Mouse (Mus musculus): ENCODE data around the gene Agbl5. TPM values are rescaled to one million over a fixed set of nuclear protein-coding genes. Genes with fewer than 3 reads are reported as not detected.

Agbl5 gene
- polyA plus RNA-seq, 1 experiment from 2014 or later: 25.3 TPM

- DNase-seq (ENCODE audit: low spot score) (peak; percentile 22), ATAC-seq (ENCODE audit: insufficient read depth, low FRiP score, low TSS enrichment) (no peak)
- H3K36me3 ChIP-seq (ENCODE audit: control insufficient read depth, insufficient read depth, low read length): peaks cover 4% of the 10 kb centered on the region; the same call in 1 of the 2 replicates
- WGBS: 77% methylated on average over 7 of the region's 7 CpGs
- H3K4me1 ChIP-seq (ENCODE audit: control insufficient read depth, insufficient read depth, low read length): peaks cover 15% of the 10 kb centered on the region
- peak overlapping the region; percentile 52 for H3K4me2 ChIP-seq (ENCODE audit: low read depth)
- peak overlapping the region; percentile 35 for H3K9ac ChIP-seq (ENCODE audit: low read length)
- no peaks in the 10 kb centered on the region for H3K9me3 ChIP-seq (ENCODE audit: control insufficient read depth, low read length)
- peak overlapping the region; percentile 33 for H3K4me3 ChIP-seq (ENCODE audit: low read depth, low read length)
- H3K27me3 ChIP-seq (ENCODE audit: control insufficient read depth, insufficient read depth, low read length): no peaks in the 10 kb centered on the region
- peak overlapping the region; percentile 87 for H3K27ac ChIP-seq (ENCODE audit: low read depth, low read length)
Observed at GRCm38 (mm10) chr5:30914101-30914635, 25.7 kb downstream of the Agbl5 start.

DNA sequence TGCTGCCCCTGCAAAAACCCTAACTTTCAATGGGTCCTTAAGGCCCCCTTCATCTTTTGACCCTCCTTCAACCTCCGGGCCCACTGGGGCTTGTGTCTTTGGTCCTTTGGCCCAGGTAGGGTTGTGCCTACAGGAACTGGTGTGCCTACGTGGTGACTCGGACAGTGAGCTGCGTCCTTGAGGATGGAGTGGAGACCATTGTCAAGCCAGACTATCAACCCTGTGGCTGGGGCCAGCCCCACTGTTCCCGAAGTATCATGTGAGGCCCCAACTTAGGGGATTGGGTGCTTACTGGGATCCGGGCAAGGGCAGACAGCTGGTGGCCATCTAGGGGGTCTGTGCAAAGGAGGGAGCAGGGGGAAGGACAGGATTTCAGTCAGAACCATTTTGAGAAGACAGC lies 26.4 kb downstream of the Agbl5 start:
- 71% methylated on average over 6 of the region's 6 CpGs for WGBS
- Histone ChIP-seq H3K4me3 (ENCODE audit: low read depth, low read length) (peak overlapping the region; percentile 33), H3K27ac (ENCODE audit: low read depth, low read length) (no peak overlapping the region; the same call in 1 of the 2 replicates), H3K9me3 (ENCODE audit: control insufficient read depth, low read length) (no peaks in the 10 kb centered on the region), H3K36me3 (ENCODE audit: control insufficient read depth, insufficient read depth, low read length) (peaks cover 4% of the 10 kb centered on the region; the same call in 1 of the 2 replicates), H3K4me1 (ENCODE audit: control insufficient read depth, insufficient read depth, low read length) (peaks cover 15% of the 10 kb centered on the region), H3K9ac (ENCODE audit: low read length) (no peak overlapping the region), H3K4me2 (ENCODE audit: low read depth) (peak overlapping the region; percentile 52), H3K27me3 (ENCODE audit: control insufficient read depth, insufficient read depth, low read length) (no peaks in the 10 kb centered on the region)
- DNase-seq (ENCODE audit: low spot score) (no peak), ATAC-seq (ENCODE audit: insufficient read depth, low FRiP score, low TSS enrichment) (no peak)

- Histone ChIP-seq H3K9ac (ENCODE audit: low read length) (0 out of 2 replicates have a peak overlapping the region, but pooled peaks have one; percentile 30), H3K27ac (ENCODE audit: low read depth, low read length) (no peak overlapping the region; the same call in 1 of the 2 replicates), H3K27me3 (ENCODE audit: control insufficient read depth, insufficient read depth, low read length) (no peaks in the 10 kb centered on the region), H3K4me1 (ENCODE audit: control insufficient read depth, insufficient read depth, low read length) (peaks cover 15% of the 10 kb centered on the region), H3K36me3 (ENCODE audit: control insufficient read depth, insufficient read depth, low read length) (peaks cover 4% of the 10 kb centered on the region; the same call in 1 of the 2 replicates), H3K9me3 (ENCODE audit: control insufficient read depth, low read length) (no peaks in the 10 kb centered on the region), H3K4me2 (ENCODE audit: low read depth) (peak overlapping the region; percentile 52), H3K4me3 (ENCODE audit: low read depth, low read length) (peak overlapping the region; percentile 33; the same call in 1 of the 2 replicates)
- ATAC-seq (ENCODE audit: insufficient read depth, low FRiP score, low TSS enrichment) (peak; percentile 54), DNase-seq (ENCODE audit: low spot score) (no peak)
- 73% methylated on average over 9 of the region's 9 CpGs for WGBS
Observed at GRCm38 (mm10) chr5:30915456-30915855, 27.0 kb downstream of the Agbl5 start.

- DNase-seq (ENCODE audit: low spot score) (peak; percentile 86), ATAC-seq (ENCODE audit: insufficient read depth, low FRiP score, low TSS enrichment) (peak; percentile 85)
- Histone ChIP-seq H3K9me3 (ENCODE audit: control insufficient read depth, low read length) (no peaks in the 10 kb centered on the region), H3K4me3 (ENCODE audit: low read depth, low read length) (0 out of 2 replicates have a peak overlapping the region, but pooled peaks have one; percentile 33), H3K27me3 (ENCODE audit: control insufficient read depth, insufficient read depth, low read length) (no peaks in the 10 kb centered on the region), H3K4me2 (ENCODE audit: low read depth) (peak overlapping the region; percentile 23), H3K4me1 (ENCODE audit: control insufficient read depth, insufficient read depth, low read length) (peaks cover 15% of the 10 kb centered on the region), H3K9ac (ENCODE audit: low read length) (no peak overlapping the region), H3K36me3 (ENCODE audit: control insufficient read depth, insufficient read depth, low read length) (peaks cover 4% of the 10 kb centered on the region; the same call in 1 of the 2 replicates), H3K27ac (ENCODE audit: low read depth, low read length) (no peak overlapping the region)
- 8% methylated on average over 7 of the region's 7 CpGs for WGBS
Observed at GRCm38 (mm10) chr5:30915974-30916433, 27.5 kb downstream of the Agbl5 start.

DNA sequence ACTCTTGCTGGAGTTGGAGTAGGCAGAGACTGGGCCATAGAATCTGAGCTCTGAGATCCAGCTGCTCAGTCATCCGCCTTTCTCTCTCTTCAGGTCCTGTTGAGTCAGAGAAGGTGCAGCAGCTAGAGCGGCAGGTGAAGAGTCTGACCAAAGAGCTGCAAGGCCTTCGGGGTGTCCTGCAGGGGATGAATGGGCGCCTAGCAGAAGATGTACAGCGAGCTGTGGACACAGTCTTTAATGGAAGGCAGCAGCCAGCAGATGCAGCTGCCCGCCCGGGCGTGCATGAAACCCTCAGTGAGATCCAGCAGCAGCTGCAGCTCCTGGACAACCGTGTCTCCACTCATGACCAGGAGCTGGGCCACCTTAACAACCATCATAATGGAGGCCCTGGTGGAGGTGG lies 28.3 kb downstream of the Agbl5 start:
- no peaks in the 10 kb centered on the region for H3K27me3 ChIP-seq (ENCODE audit: control insufficient read depth, insufficient read depth, low read length)
- ATAC-seq (ENCODE audit: insufficient read depth, low FRiP score, low TSS enrichment) (no peak), DNase-seq (ENCODE audit: low spot score) (no peak)
- no peak overlapping the region for H3K9ac ChIP-seq (ENCODE audit: low read length)
- peaks cover 18% of the 10 kb centered on the region for H3K4me1 ChIP-seq (ENCODE audit: control insufficient read depth, insufficient read depth, low read length)
- H3K4me3 ChIP-seq (ENCODE audit: low read depth, low read length): no peak overlapping the region
- H3K36me3 ChIP-seq (ENCODE audit: control insufficient read depth, insufficient read depth, low read length): peaks cover 4% of the 10 kb centered on the region; the same call in 1 of the 2 replicates
- H3K27ac ChIP-seq (ENCODE audit: low read depth, low read length): no peak overlapping the region
- no peaks in the 10 kb centered on the region for H3K9me3 ChIP-seq (ENCODE audit: control insufficient read depth, low read length)
- 93% methylated on average over 9 of the region's 9 CpGs for WGBS
- H3K4me2 ChIP-seq (ENCODE audit: low read depth): no peak overlapping the region

GRCm38 (mm10) chr5:30917348-30917747 lies 28.9 kb downstream of the Agbl5 start:
- Histone ChIP-seq H3K4me3 (ENCODE audit: low read depth, low read length) (no peak overlapping the region), H3K27me3 (ENCODE audit: control insufficient read depth, insufficient read depth, low read length) (no peaks in the 10 kb centered on the region), H3K9ac (ENCODE audit: low read length) (no peak overlapping the region), H3K4me1 (ENCODE audit: control insufficient read depth, insufficient read depth, low read length) (peaks cover 22% of the 10 kb centered on the region), H3K36me3 (ENCODE audit: control insufficient read depth, insufficient read depth, low read length) (peaks cover 4% of the 10 kb centered on the region; the same call in 1 of the 2 replicates), H3K9me3 (ENCODE audit: control insufficient read depth, low read length) (no peaks in the 10 kb centered on the region), H3K27ac (ENCODE audit: low read depth, low read length) (no peak overlapping the region), H3K4me2 (ENCODE audit: low read depth) (no peak overlapping the region)
- ATAC-seq (ENCODE audit: insufficient read depth, low FRiP score, low TSS enrichment): no peak
- whole genome bisulfite sequencing: 87% methylated on average over 11 of the region's 11 CpGs
- no peak for DNase-seq (ENCODE audit: low spot score)

DNA sequence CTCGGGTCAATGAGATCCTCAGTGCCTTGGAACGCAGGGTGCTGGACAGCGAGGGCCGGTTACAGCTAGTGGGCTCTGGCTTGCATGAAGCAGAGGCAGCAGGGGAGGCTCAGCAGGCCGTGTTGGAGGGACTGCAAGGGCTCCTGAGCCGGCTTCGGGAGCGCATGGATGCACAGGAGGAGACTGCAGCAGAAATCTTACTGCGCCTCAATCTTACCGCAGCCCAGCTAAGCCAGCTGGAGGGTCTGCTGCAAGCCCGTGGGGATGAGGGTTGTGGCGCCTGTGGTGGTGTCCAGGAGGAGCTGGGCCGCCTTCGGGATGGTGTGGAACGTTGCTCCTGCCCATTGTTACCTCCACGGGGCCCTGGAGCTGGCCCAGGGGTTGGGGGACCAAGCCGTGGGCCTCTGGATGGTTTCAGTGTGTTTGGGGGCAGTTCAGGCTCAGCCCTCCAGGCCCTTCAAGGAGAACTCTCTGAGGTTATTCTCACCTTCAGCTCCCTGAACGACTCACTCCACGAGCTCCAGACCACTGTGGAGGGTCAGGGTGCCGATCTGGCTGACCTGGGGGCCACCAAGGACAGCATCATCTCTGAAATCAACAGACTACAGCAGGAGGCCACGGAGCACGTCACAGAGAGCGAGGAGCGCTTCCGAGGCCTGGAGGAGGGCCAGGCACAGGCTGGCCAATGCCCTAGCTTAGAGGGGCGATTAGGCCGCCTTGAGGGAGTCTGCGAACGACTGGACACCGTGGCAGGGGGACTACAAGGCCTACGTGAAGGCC lies 29.6 kb downstream of the Agbl5 start:
- Histone ChIP-seq H3K4me2 (ENCODE audit: low read depth) (no peak overlapping the region), H3K27ac (ENCODE audit: low read depth, low read length) (no peak overlapping the region), H3K9me3 (ENCODE audit: control insufficient read depth, low read length) (no peaks in the 10 kb centered on the region), H3K4me1 (ENCODE audit: control insufficient read depth, insufficient read depth, low read length) (peaks cover 17% of the 10 kb centered on the region), H3K4me3 (ENCODE audit: low read depth, low read length) (no peak overlapping the region), H3K9ac (ENCODE audit: low read length) (no peak overlapping the region), H3K27me3 (ENCODE audit: control insufficient read depth, insufficient read depth, low read length) (no peaks in the 10 kb centered on the region), H3K36me3 (ENCODE audit: control insufficient read depth, insufficient read depth, low read length) (peaks cover 4% of the 10 kb centered on the region; the same call in 1 of the 2 replicates)
- WGBS: 87% methylated on average over 31 of the region's 31 CpGs
- DNase-seq (ENCODE audit: low spot score) (no peak), ATAC-seq (ENCODE audit: insufficient read depth, low FRiP score, low TSS enrichment) (no peak)

- no peak overlapping the region for H3K27ac ChIP-seq (ENCODE audit: low read depth, low read length)
- H3K27me3 ChIP-seq (ENCODE audit: control insufficient read depth, insufficient read depth, low read length): no peaks in the 10 kb centered on the region
- peaks cover 4% of the 10 kb centered on the region; the same call in 1 of the 2 replicates for H3K36me3 ChIP-seq (ENCODE audit: control insufficient read depth, insufficient read depth, low read length)
- H3K4me1 ChIP-seq (ENCODE audit: control insufficient read depth, insufficient read depth, low read length): peaks cover 17% of the 10 kb centered on the region
- no peak overlapping the region for H3K9ac ChIP-seq (ENCODE audit: low read length)
- no peaks in the 10 kb centered on the region for H3K9me3 ChIP-seq (ENCODE audit: control insufficient read depth, low read length)
- ATAC-seq (ENCODE audit: insufficient read depth, low FRiP score, low TSS enrichment) (no peak), DNase-seq (ENCODE audit: low spot score) (no peak)
- H3K4me3 ChIP-seq (ENCODE audit: low read depth, low read length): no peak overlapping the region
- WGBS: 81% methylated on average over 8 of the region's 8 CpGs
- H3K4me2 ChIP-seq (ENCODE audit: low read depth): no peak overlapping the region
Observed at GRCm38 (mm10) chr5:30918691-30919090, 30.2 kb downstream of the Agbl5 start.
